Mouse (Mus musculus) neural tube, embryonic 15.5 days (tissue): ENCODE results near the gene Zfp219. TPM values are rescaled to one million over a fixed set of nuclear protein-coding genes. Genes with fewer than 3 reads are reported as not detected.

ENCODE experiments used
- ATAC-seq: fragments of 200-750 bp; cut with Nextera tagmentation; 2 replicates; pipeline ENCODE4 v1.8.0; 2017; ENCODE audit warnings: mild to moderate bottlenecking, moderate TSS enrichment, moderate library complexity; ENCODE audit not compliant: low FRiP score
- H3K27ac ChIP-seq: fragments of 300-500 bp; sonication (generic); replicated peaks from 2 replicates; pipeline ENCODE4 v1.5.1; 2015; ENCODE audit warnings: mild to moderate bottlenecking, inconsistent platforms
- H3K27me3 ChIP-seq: fragments of 300-500 bp; sonication (generic); replicated peaks from 2 replicates; pipeline ENCODE4 v1.6.1; 2015; ENCODE audit warnings: inconsistent platforms
- H3K36me3 ChIP-seq: fragments of 300-500 bp; sonication (generic); 2 replicates; pipeline ENCODE4 v1.6.1; 2015; ENCODE audit warnings: inconsistent platforms
- H3K4me1 ChIP-seq: fragments of 300-500 bp; sonication (generic); 2 replicates; pipeline ENCODE4 v1.6.1; 2015; ENCODE audit warnings: inconsistent platforms
- H3K4me2 ChIP-seq: fragments of 300-500 bp; sonication (generic); 2 replicates; pipeline ENCODE4 v1.6.1; 2015; ENCODE audit warnings: inconsistent platforms, mild to moderate bottlenecking, moderate library complexity
- H3K4me3 ChIP-seq: fragments of 300-500 bp; sonication (generic); replicated peaks from 2 replicates; pipeline ENCODE4 v1.5.1; 2015; ENCODE audit warnings: mild to moderate bottlenecking, inconsistent platforms
- H3K9ac ChIP-seq: fragments of 300-500 bp; sonication (generic); replicated peaks from 2 replicates; pipeline ENCODE4 v1.6.1; 2015; ENCODE audit warnings: mild to moderate bottlenecking, inconsistent platforms
- H3K9me3 ChIP-seq: fragments of 300-500 bp; sonication (generic); replicated peaks from 2 replicates; pipeline ENCODE4 v1.6.1; 2016; ENCODE audit warnings: inconsistent platforms
- WGBS: fragments of 180-500 bp; shearing (Covaris S2); methylation state at CpG from one replicate; pipeline ENCODE4 v1.1.7; 2015; ENCODE audit warnings: mixed read lengths; 5-methylcytosine and 5-hydroxymethylcytosine counted together
- polyA plus RNA-seq: library from polyadenylated mRNA; unstranded; fragments of >200 nt; fragmentation: Nextera tagmentation; extraction: Ambion mirVana; gene quantifications from 2 replicates; pipeline ENCODE4 v1.2.1, GENCODE M21; 2015

Zfp219 gene
- polyA plus RNA-seq, 1 experiment from 2014 or later = 25.3 TPM

DNA sequence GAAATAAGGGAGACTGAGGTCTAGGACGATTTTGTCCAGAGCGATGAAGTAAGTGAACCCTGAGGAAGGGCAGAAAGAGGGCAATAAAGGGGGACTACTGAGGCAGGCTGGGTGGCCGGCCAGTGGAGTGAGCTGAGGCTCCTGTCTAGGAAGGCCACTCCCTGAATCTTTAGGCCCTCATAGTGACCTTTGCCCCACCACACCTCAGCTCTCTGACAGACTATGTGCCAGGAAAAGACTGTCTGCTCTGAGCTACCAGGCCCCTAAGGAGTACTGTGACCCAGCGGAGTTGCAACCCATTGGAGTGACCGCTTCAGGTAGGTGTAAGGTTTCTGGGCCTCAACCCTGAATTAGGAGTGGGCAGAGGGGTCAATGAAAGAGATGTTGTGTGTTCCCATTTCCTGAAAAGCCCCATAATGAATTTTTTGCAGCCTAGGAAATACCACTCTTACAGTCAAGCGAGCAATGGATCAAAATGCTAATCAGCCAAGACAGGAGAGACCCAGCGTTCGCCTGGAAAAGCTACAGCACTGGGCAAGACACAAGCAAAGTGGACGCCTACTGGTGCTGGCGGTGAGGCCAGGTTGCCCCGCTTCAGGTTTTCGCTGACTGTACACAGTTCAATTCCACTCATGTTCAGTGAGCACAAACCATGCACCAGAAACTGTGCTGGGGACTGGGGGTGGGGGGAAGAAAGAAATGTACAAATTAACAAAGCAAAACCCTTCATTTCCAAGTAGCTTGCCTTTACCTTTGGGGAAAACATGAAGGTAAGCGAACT is 3.7 kb downstream of the Zfp219 start:
- Histone ChIP-seq H3K4me1 (peaks cover 70% of the 10 kb centered on the region), H3K9me3 (no peaks in the 10 kb centered on the region)
- 67% methylated on average over 13 of the region's 13 CpGs for WGBS

DNA sequence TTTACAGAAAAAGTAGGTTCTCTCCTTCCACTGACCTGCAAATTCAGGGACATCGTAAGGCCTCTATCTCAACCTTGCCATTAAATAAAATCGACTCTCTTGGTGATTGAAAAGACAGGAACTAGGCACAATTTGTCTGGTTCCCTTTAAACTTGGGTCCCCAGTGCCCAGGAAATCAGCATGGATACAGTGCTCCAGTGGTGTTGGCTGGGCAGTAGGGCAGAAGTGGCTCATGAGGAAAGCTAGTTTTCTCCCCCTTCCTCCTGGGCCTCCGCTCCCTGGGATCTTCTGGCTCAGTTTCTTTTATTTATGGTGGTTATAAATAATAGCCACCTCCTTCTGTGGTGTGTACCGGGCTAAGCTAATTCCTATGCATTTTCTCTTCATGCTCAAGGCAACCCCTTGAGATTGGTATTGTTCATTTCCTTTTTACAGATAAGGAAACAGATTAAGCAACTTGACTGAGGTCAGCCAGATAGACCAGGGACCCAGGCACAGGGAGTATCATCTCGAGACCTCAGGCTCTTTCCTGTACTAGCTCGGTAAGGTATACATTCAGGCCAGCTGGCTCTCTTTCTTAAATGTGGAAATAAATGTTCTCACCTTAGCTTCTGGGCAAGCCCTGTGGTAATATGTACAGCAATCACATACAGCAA is 5.0 kb downstream of the Zfp219 start, which contains the start of gene Tmem253:
Gene Tmem253, plus strand, starts transcription at position 214 of the 656 bp plus-strand sequence.
- H3K4me2 ChIP-seq = peak within 1 kb of the TSS; percentile 68
- WGBS = 12% methylated on average over 6 of the region's 6 CpGs
- no peaks in the 10 kb centered on the region for H3K9me3 ChIP-seq
- peaks cover 70% of the 10 kb centered on the region for H3K4me1 ChIP-seq
- ATAC-seq = no peak
- peak within 1 kb of the TSS; percentile 94 for H3K27ac ChIP-seq
- no peaks in the 10 kb centered on the region for H3K36me3 ChIP-seq
- H3K9ac ChIP-seq = peak within 1 kb of the TSS; percentile 79
- H3K27me3 ChIP-seq = no peaks in the 10 kb centered on the region
- H3K4me3 ChIP-seq = peak within 1 kb of the TSS; percentile 59

More for the DNA sequence above, 3.7 kb downstream of the Zfp219 start:
- no peak for ATAC-seq
- Histone ChIP-seq H3K27ac (peak overlapping the region; percentile 33; the same call in 1 of the 2 replicates), H3K4me3 (no peak overlapping the region), H3K4me2 (no peak overlapping the region), H3K36me3 (no peaks in the 10 kb centered on the region), H3K27me3 (no peaks in the 10 kb centered on the region), H3K9ac (0 out of 2 replicates have a peak overlapping the region, but pooled peaks have one; percentile 5)

DNA sequence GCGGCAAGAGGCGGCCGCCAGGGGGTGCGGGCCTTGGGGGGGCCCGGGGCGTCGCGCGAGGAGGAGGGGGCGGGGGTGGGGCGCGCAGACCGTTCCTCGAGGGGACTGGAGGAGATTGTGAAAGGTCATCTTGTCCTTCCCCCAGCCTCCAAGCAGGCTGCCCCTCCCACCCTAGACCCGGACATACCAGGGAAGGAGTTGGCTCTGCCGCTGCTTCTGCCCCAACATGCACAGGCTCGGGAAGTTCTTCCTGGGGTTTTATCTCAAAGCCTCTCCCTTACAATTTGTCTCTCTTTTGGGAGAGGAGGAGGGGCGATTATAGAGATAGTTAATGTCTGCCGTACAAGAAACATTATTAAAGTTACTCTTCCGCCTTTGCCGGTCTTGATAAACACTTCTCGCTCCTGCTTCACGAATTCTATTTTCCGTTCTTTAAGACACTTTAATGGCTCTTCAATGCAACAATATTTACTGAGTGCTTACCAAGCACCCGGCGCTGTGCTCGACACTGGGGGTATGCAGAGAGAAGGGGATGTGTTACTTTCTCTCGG is 5.7 kb downstream of the Zfp219 start:
- peak overlapping the region; percentile 79 for H3K9ac ChIP-seq
- peak overlapping the region; percentile 59 for H3K4me3 ChIP-seq
- no peaks in the 10 kb centered on the region for H3K36me3 ChIP-seq
- no peaks in the 10 kb centered on the region for H3K9me3 ChIP-seq
- peak overlapping the region; percentile 94 for H3K27ac ChIP-seq
- under 1% methylated on average over 21 of the region's 28 CpGs for WGBS
- no peaks in the 10 kb centered on the region for H3K27me3 ChIP-seq
- peaks cover 76% of the 10 kb centered on the region for H3K4me1 ChIP-seq
- peak overlapping the region; percentile 68 for H3K4me2 ChIP-seq
- peak; percentile 12; the same call in 1 of the 2 replicates for ATAC-seq

DNA sequence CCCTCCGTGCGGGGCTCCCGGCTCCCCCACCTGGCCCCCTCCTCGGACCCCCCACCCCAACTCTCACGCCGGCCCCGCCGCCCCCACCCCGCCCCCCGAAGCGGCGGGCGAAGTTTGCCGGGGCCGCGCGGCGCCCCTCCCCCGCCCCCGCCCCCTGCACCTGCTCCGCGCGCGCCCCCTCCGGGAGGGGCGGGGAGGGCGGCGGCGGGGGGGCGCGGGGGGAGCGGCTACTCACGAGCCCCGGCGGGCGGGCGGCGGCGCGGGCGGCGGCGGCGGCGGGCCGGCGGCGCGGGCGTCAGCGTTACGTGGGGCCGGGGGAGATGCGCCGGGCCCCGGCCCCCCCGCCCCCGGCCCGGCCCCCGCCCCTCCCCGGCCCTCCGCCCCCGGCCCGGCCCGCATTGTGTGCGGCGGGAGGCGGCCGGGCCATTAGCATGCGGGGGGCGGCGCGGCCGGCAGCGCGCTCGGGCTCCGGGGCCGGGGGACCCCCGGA is 6.2 kb downstream of the Zfp219 start:
- Histone ChIP-seq H3K9me3 (no peaks in the 10 kb centered on the region), H3K9ac (peak overlapping the region; percentile 79), H3K4me3 (peak overlapping the region; percentile 59), H3K27me3 (no peaks in the 10 kb centered on the region), H3K4me1 (peaks cover 82% of the 10 kb centered on the region), H3K36me3 (no peaks in the 10 kb centered on the region), H3K27ac (peak overlapping the region; percentile 94), H3K4me2 (peak overlapping the region; percentile 68)
- WGBS = 0% methylated on average over 6 of the region's 80 CpGs
- ATAC-seq = peak; percentile 12; the same call in 1 of the 2 replicates

DNA sequence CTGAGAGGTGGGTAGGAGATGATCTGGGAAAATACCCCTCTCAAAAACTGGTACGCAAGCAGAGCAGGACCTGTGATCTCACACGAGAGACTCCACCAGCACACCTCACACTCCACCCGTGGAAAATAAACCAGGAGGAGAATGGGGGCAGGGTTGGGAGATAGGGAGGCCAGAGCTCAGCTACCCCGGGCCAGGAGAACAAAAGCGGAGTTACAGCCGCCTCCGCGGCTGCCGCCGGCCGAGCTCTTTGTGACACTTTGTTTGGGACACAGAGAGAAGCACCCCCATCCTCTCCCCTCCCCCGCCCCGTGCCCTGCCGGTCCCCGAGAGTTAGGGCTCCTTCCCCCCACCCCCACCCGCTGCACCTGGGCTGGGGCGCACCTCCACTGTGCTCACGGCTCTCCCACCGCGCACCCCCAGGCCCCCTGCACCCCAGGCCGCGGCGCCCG is 6.7 kb downstream of the Zfp219 start:
- peak overlapping the region; percentile 59 for H3K4me3 ChIP-seq
- peak overlapping the region; percentile 94 for H3K27ac ChIP-seq
- H3K27me3 ChIP-seq = no peaks in the 10 kb centered on the region
- peak overlapping the region; percentile 68 for H3K4me2 ChIP-seq
- peak; percentile 18 for ATAC-seq
- peak overlapping the region; percentile 79 for H3K9ac ChIP-seq
- H3K36me3 ChIP-seq = 0 out of 2 replicates have a peak, but pooled peaks cover 4% of the 10 kb centered on the region
- H3K9me3 ChIP-seq = no peaks in the 10 kb centered on the region
- H3K4me1 ChIP-seq = peaks cover 82% of the 10 kb centered on the region
- WGBS = 2% methylated on average over 17 of the region's 24 CpGs

DNA sequence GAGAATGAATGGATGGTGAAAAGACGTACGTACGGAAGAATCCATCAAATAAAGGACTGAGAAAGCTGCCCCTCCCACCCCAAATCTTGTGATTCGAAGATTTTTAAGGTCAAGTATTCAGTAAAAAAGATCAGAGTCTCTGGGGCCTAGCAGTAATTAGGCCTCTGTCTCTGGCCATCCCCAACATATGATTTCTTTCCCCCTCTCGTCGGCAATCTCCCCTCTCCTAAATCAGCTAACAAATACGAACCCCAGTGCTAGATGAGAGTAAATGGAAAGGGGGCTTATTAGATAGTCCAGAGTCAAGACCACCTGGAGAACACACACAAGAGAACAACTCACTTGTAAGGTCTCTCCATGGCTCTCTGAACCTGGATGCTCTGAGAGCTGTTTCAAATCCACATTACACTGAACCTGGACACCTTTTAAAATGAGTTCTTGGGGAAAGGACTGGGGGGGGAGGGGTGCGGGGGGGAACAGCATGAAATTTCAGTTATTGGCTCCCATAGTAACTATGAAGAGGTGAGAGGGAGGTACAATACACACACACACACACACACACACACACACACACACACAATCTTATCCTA is 7.4 kb downstream of the Zfp219 start:
- Histone ChIP-seq H3K27me3 (no peaks in the 10 kb centered on the region), H3K36me3 (peaks cover 10% of the 10 kb centered on the region; the same call in 1 of the 2 replicates), H3K4me2 (peak overlapping the region; percentile 68), H3K9ac (peak overlapping the region; percentile 79; the same call in 1 of the 2 replicates), H3K27ac (peak overlapping the region; percentile 94), H3K4me3 (peak overlapping the region; percentile 59), H3K9me3 (no peaks in the 10 kb centered on the region), H3K4me1 (peaks cover 82% of the 10 kb centered on the region)
- no peak for ATAC-seq
- WGBS = 16% methylated on average over 8 of the region's 8 CpGs

DNA sequence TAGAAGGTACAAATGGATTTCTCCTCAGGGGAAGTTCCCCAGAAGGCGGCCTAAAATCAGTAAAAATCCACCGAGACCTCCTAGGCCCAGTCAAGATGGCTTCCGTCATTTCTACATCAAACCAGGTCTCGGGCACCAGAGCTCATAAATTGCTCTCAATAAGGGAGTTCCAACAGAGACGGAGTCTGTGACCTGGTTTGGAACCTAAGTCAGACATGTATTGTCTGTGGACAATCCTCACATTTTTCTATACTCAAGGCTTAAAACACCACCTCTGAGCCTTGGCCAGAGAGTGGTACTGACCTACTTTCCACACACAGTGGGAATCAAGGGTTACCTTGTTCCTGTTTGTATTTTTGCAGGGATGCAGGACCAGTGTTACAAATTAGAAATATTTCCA is 8.0 kb downstream of the Zfp219 start:
- peaks cover 81% of the 10 kb centered on the region for H3K4me1 ChIP-seq
- WGBS = 28% methylated on average over 5 of the region's 5 CpGs

DNA sequence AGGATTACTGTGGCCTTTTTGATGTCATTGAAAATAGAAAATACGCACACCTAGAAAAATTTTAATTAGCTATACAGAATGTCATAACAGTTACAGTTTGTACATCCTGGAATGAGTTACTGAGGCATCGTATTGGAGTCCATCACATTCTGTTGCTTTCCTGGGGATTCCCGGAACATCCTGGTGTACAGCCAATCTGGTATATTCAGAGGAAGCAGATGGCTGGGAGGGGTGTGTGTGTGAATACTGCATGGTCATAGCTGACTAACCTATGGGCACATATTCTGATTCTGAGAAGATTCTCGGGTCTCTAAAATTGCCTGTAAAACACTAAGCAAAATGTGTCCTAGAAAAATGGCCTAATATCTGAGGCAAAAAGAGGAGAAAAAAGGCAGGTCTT is 8.4 kb downstream of the Zfp219 start:
- ATAC-seq = no peak
- H3K27me3 ChIP-seq = no peaks in the 10 kb centered on the region
- H3K4me3 ChIP-seq = no peak overlapping the region
- peak overlapping the region; percentile 68 for H3K4me2 ChIP-seq
- 34% methylated on average over 4 of the region's 4 CpGs for WGBS
- H3K9ac ChIP-seq = no peak overlapping the region
- no peaks in the 10 kb centered on the region for H3K9me3 ChIP-seq
- H3K4me1 ChIP-seq = peaks cover 85% of the 10 kb centered on the region
- H3K36me3 ChIP-seq = peaks cover 15% of the 10 kb centered on the region
- peak overlapping the region; percentile 94 for H3K27ac ChIP-seq

More for the DNA sequence above, 8.0 kb downstream of the Zfp219 start:
- H3K27me3 ChIP-seq = no peaks in the 10 kb centered on the region
- H3K4me3 ChIP-seq = peak overlapping the region; percentile 59
- peak overlapping the region; percentile 68 for H3K4me2 ChIP-seq
- H3K36me3 ChIP-seq = peaks cover 11% of the 10 kb centered on the region; the same call in 1 of the 2 replicates
- H3K9ac ChIP-seq = 0 out of 2 replicates have a peak overlapping the region, but pooled peaks have one; percentile 15
- H3K9me3 ChIP-seq = no peaks in the 10 kb centered on the region
- peak overlapping the region; percentile 94 for H3K27ac ChIP-seq
- ATAC-seq = no peak

DNA sequence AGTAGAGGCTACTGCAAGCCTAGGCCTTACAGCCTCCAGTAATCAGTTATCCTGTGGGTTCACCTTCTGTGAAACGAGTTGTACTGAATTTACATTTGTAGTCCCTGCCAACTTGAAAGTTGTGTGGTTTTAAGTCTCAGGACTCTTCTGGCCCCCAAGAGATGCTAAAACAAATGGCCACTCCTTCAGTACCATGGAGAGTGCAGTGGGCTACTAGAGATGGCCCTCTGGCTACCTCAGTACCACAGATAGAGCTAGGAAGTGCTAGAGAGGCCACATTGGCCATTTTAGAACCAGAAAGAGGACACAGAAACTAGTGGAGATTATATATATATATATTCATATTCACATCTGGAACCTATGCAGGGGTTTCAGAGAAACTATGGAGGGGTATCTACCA is 8.8 kb downstream of the Zfp219 start:
- no peak overlapping the region for H3K4me3 ChIP-seq
- WGBS = 47% methylated on average over 1 of the region's 1 CpGs
- H3K4me1 ChIP-seq = peaks cover 82% of the 10 kb centered on the region
- no peak for ATAC-seq
- H3K9ac ChIP-seq = no peak overlapping the region
- peak overlapping the region; percentile 94 for H3K27ac ChIP-seq
- no peaks in the 10 kb centered on the region for H3K27me3 ChIP-seq
- H3K36me3 ChIP-seq = peaks cover 19% of the 10 kb centered on the region
- peak overlapping the region; percentile 11; the same call in 1 of the 2 replicates for H3K4me2 ChIP-seq
- no peaks in the 10 kb centered on the region for H3K9me3 ChIP-seq

DNA sequence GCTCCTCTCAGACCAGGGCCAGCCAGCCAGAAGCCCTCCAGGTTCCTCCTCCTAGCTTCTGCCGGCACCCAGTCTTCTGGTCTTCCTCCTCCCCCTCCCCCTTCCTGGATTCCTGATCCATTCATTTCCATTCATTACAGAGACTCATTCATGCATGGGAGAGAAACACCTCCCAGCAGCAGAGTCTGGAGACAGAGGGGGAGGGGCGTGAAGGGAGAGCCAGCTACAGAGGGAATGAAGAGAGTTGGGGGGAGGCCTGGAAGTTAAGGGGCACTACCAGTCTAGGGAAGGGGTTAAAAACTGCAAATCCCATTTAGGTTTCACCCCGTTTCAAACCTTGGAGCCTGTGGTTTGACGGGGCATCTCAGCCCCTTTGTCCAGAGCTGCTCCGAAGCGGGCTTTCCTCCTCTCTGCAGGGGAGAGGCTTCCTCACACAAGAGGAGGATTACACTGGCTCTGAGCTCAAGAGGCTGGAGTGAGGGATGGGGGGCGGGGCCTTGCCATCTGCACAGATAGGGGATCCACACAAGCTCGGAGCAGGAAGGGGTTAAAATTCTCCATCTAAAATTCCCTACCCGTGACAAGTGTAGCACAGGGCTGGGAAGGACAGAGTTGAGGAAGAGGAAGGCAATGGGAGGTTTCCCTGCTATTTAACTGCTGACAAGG is 10.0 kb downstream of the Zfp219 start:
- ATAC-seq = peak; percentile 62
- peak overlapping the region; percentile 54 for H3K4me2 ChIP-seq
- H3K9ac ChIP-seq = peak overlapping the region; percentile 12
- no peaks in the 10 kb centered on the region for H3K27me3 ChIP-seq
- WGBS = 4% methylated on average over 9 of the region's 9 CpGs
- H3K4me1 ChIP-seq = peaks cover 73% of the 10 kb centered on the region
- H3K9me3 ChIP-seq = no peaks in the 10 kb centered on the region
- H3K27ac ChIP-seq = peak overlapping the region; percentile 94
- peaks cover 30% of the 10 kb centered on the region for H3K36me3 ChIP-seq
- H3K4me3 ChIP-seq = peak overlapping the region; percentile 25
